ENCODE assay signal across 9 mouse cellular contexts in the genomic region with DNA sequence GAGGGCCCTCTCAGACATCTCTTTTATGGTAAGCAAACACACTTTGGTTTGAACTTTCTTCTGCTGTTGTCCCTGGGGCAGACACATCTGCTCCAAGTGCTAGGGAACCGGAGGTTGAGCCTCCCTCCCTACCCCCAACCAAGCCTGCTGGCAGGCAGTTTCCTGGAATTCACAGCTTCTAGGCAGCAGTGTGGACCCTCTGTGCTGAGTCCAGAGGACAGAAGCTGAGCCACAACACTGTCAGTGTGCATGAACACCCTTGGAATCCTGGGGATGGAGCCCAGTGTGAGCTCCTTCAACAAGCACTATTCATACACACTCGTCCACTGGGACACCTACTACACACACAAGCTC. TPM values are rescaled to one million over a fixed set of nuclear protein-coding genes. Genes with fewer than 3 reads are reported as not detected.
DNase-seq lines count a peak whose midpoint lies in the region; ATAC-seq lines count a peak whose summit lies in the region.
"Had no signal": no experiment of that assay in that cellular context is flagged by ENCODE, and none has a peak within 500 bp of the region (broad histone marks: within the 10 kb centered on the region; RNA-seq: fewer than 3 reads in every experiment).

No protein-coding gene starts in this region.

- ATAC-seq in lung, embryonic 15.5 days (ENCODE audit: borderline replicate concordance, extremely low read depth, low FRiP score, low TSS enrichment): peak; percentile 37; the same call in 1 of the 2 replicates
- no peak for ATAC-seq in hindbrain, embryonic 13.5 days (ENCODE audit: low FRiP score)
- ATAC-seq in limb, embryonic 11.5 days (ENCODE audit: insufficient number of reproducible peaks, low FRiP score, low TSS enrichment, low read depth): no peak
- no peak for ATAC-seq in stomach, embryonic 14.5 days (ENCODE audit: insufficient number of reproducible peaks, insufficient read depth, low FRiP score, low read depth)

- no peaks in the 10 kb centered on the region for H3K27me3 ChIP-seq in lung, embryonic 15.5 days
- H3K27me3 ChIP-seq in hindbrain, embryonic 13.5 days: no peaks in the 10 kb centered on the region
- no peaks in the 10 kb centered on the region for H3K27me3 ChIP-seq in limb, embryonic 11.5 days (ENCODE audit: control insufficient read depth, insufficient read depth, low read length)
- no peaks in the 10 kb centered on the region for H3K27me3 ChIP-seq in stomach, embryonic 14.5 days (ENCODE audit: control insufficient read depth, insufficient read depth, low read length)

- H3K4me3 ChIP-seq in lung, embryonic 15.5 days: no peak overlapping the region
- H3K4me3 ChIP-seq in hindbrain, embryonic 13.5 days: no peak overlapping the region
- H3K4me3 ChIP-seq in limb, embryonic 11.5 days (ENCODE audit: low read depth, low read length): no peak overlapping the region
- no peak overlapping the region for H3K4me3 ChIP-seq in stomach, embryonic 14.5 days (ENCODE audit: low read depth, low read length)

- WGBS in lung, embryonic 15.5 days: 8% methylated on average over 2 of the region's 2 CpGs
- 40% methylated on average over 2 of the region's 2 CpGs for WGBS in hindbrain, embryonic 13.5 days
- WGBS in limb, embryonic 11.5 days: 22% methylated on average over 2 of the region's 2 CpGs
- WGBS in stomach, embryonic 14.5 days: 33% methylated on average over 2 of the region's 2 CpGs

- H3K4me2 ChIP-seq in lung, embryonic 15.5 days: peak overlapping the region; percentile 45
- peak overlapping the region; percentile 21; the same call in 1 of the 2 replicates for H3K4me2 ChIP-seq in hindbrain, embryonic 13.5 days
- H3K4me2 ChIP-seq in limb, embryonic 11.5 days (ENCODE audit: low read depth, severe bottlenecking): peak overlapping the region; percentile 10; the same call in 1 of the 2 replicates
- peak overlapping the region; percentile 29 for H3K4me2 ChIP-seq in stomach, embryonic 14.5 days (replicated peaks; ENCODE audit: low read depth, low read length)

- intact Hi-C loops in gastrocnemius, postnatal 36 days (cut with DNase I): no loop called here

- H3K27ac ChIP-seq in lung, embryonic 15.5 days: peak overlapping the region; percentile 97
- H3K27ac ChIP-seq in hindbrain, embryonic 13.5 days: peak overlapping the region; percentile 77
- peak overlapping the region; percentile 66 for H3K27ac ChIP-seq in limb, embryonic 11.5 days (replicated peaks; ENCODE audit: low read depth, low read length)
- peak overlapping the region; percentile 85 for H3K27ac ChIP-seq in stomach, embryonic 14.5 days (ENCODE audit: low read length)

- H3K9me3 ChIP-seq in lung, embryonic 15.5 days: no peaks in the 10 kb centered on the region
- no peaks in the 10 kb centered on the region for H3K9me3 ChIP-seq in hindbrain, embryonic 13.5 days
- no peaks in the 10 kb centered on the region for H3K9me3 ChIP-seq in limb, embryonic 11.5 days (ENCODE audit: control insufficient read depth, low read length)
- H3K9me3 ChIP-seq in stomach, embryonic 14.5 days (ENCODE audit: control insufficient read depth, low read depth, low read length): no peaks in the 10 kb centered on the region

- peaks cover 93% of the 10 kb centered on the region for H3K4me1 ChIP-seq in lung, embryonic 15.5 days
- H3K4me1 ChIP-seq in hindbrain, embryonic 13.5 days (replicated peaks): peaks cover 95% of the 10 kb centered on the region
- peaks cover 77% of the 10 kb centered on the region for H3K4me1 ChIP-seq in limb, embryonic 11.5 days (ENCODE audit: control insufficient read depth, insufficient read depth, low read length)
- peaks cover 80% of the 10 kb centered on the region for H3K4me1 ChIP-seq in stomach, embryonic 14.5 days (ENCODE audit: control insufficient read depth, insufficient read depth, low read length)

- no peak overlapping the region for H3K9ac ChIP-seq in lung, embryonic 15.5 days
- peak overlapping the region; percentile 51 for H3K9ac ChIP-seq in hindbrain, embryonic 13.5 days
- H3K9ac ChIP-seq in limb, embryonic 11.5 days (ENCODE audit: low read length): no peak overlapping the region
- 0 out of 2 replicates have a peak overlapping the region, but pooled peaks have one; percentile 2 for H3K9ac ChIP-seq in stomach, embryonic 14.5 days (replicated peaks; ENCODE audit: low read depth, low read length)

- no peaks in the 10 kb centered on the region for H3K36me3 ChIP-seq in lung, embryonic 15.5 days
- H3K36me3 ChIP-seq in hindbrain, embryonic 13.5 days: peaks cover 37% of the 10 kb centered on the region
- peaks cover 7% of the 10 kb centered on the region; the same call in 1 of the 2 replicates for H3K36me3 ChIP-seq in limb, embryonic 11.5 days (ENCODE audit: control insufficient read depth, insufficient read depth, low read length)
- H3K36me3 ChIP-seq in stomach, embryonic 14.5 days (ENCODE audit: control insufficient read depth, insufficient read depth, low read length): peaks cover 3% of the 10 kb centered on the region

- DNase-seq in lung, postnatal 25 days (ENCODE audit: low spot score): no peak
- DNase-seq in limb, embryonic 11.5 days (ENCODE audit: low spot score): peak; percentile 44
- no peak for DNase-seq in gastrocnemius, postnatal 36 days
- no peak for DNase-seq in adrenal gland, postnatal 14 days
- no peak for DNase-seq in spleen, adult 12 weeks (ENCODE audit: low spot score)

RNA-seq across cellular contexts. Expression of a gene that starts 55.3 kb away (rescaled TPM):
- not detected in 2 replicates for polyA plus RNA-seq in lung, embryonic 15.5 days (2015; fragmentation: Nextera tagmentation; extraction: Ambion mirVana)
- not detected in 2 replicates for polyA plus RNA-seq in hindbrain, embryonic 13.5 days (2015; fragmentation: Nextera tagmentation; extraction: Ambion mirVana)
- not detected in 2 replicates for polyA plus RNA-seq in limb, embryonic 11.5 days (2014; fragmentation: Nextera tagmentation; extraction: Ambion mirVana)
- not detected in 2 replicates for polyA plus RNA-seq in stomach, embryonic 14.5 days (2014; fragmentation: Nextera tagmentation; extraction: Ambion mirVana)
- total RNA-seq in gastrocnemius, postnatal 36 days (2021): not detected
- total RNA-seq in adrenal gland, postnatal 14 days (2021): not detected in 2 replicates
- polyA plus RNA-seq: large intestine, adult 2 months had no signal

Comparison
In these comparisons a context has a peak if more than half of its experiments do, and no peak if none do; other contexts are left out.
1. H3K9ac ChIP-seq: peak in hindbrain, embryonic 13.5 days (single experiment) and stomach, embryonic 14.5 days (single experiment); none in lung, embryonic 15.5 days (single experiment) and limb, embryonic 11.5 days (single experiment).
2. Peak in every context shown above with its lines, with median percentiles within 50 percentile points of each other: H3K27ac ChIP-seq and H3K4me2 ChIP-seq.